Mouse (Mus musculus) left cerebral cortex, postnatal 4 days (tissue): Measurements from ENCODE around the gene Rtn4rl1. TPM values are rescaled to one million over a fixed set of nuclear protein-coding genes. Genes with fewer than 3 reads are reported as not detected.
A peak's percentile ranks its signal among the peaks of the same experiment; 100 is the strongest.
"Not testable (repeated sequence)": the region's sequence is repeated elsewhere in the genome, so short reads cannot be mapped to it uniquely, and the experiment has no call there.

Source experiments
- DNase-seq: peaks from one replicate; pipeline ENCODE4 v3.0.0-alpha.2; 2022
- intact Hi-C: fragments of 180-260 bp; cut with DNase I; formaldehyde crosslinking; loops from one replicate; pipeline ENCODE4 v1.15.1; 2025
- total RNA-seq, 2 experiments: library from RNA; stranded (reverse); gene quantifications; 2 replicates each; pipeline ENCODE4 v1.2.3; 2021

Gene Rtn4rl1
- total RNA-seq, 2 experiments from 2014 or later, result 31.6 to 35.4 TPM

GRCm38 (mm10) chr11:75268492-75268891, 74.9 kb downstream of the Rtn4rl1 start:
- intact Hi-C loops, result no loop called here
- DNase-seq, result no peak

- intact Hi-C loops, result no loop called here
- no peak for DNase-seq
These were observed 75.6 kb downstream of the Rtn4rl1 start for GRCm38 (mm10) chr11:75269213-75269612.

- intact Hi-C loops, result no loop called here
- no peak for DNase-seq
These were observed 76.8 kb downstream of the Rtn4rl1 start for GRCm38 (mm10) chr11:75270276-75270984.

- intact Hi-C loops, result no loop called here
- DNase-seq, result peak; percentile 70
These were observed 77.4 kb downstream of the Rtn4rl1 start for GRCm38 (mm10) chr11:75270985-75271434.

- intact Hi-C loops, result no loop called here
- no peak for DNase-seq
These were observed 79.9 kb downstream of the Rtn4rl1 start for GRCm38 (mm10) chr11:75273466-75273865.

- intact Hi-C loops, result no loop called here
- no peak for DNase-seq
These were observed 81.5 kb downstream of the Rtn4rl1 start for GRCm38 (mm10) chr11:75275035-75275434.

- intact Hi-C loops, result no loop called here
These were observed 84.5 kb downstream of the Rtn4rl1 start for GRCm38 (mm10) chr11:75278115-75278514.

GRCm38 (mm10) chr11:75279013-75279341, 85.4 kb downstream of the Rtn4rl1 start:
- DNase-seq, result no peak
- intact Hi-C loops, result no loop called here

More at GRCm38 (mm10) chr11:75278115-75278514, 84.5 kb downstream of the Rtn4rl1 start:
- no peak for DNase-seq

GRCm38 (mm10) chr11:75279342-75280065, 85.9 kb downstream of the Rtn4rl1 start:
- intact Hi-C loops, result no loop called here
- no peak for DNase-seq

- DNase-seq, result no peak
- intact Hi-C loops, result no loop called here
These were observed 86.5 kb downstream of the Rtn4rl1 start for GRCm38 (mm10) chr11:75280066-75280410.

GRCm38 (mm10) chr11:75280435-75281001, 86.9 kb downstream of the Rtn4rl1 start:
- intact Hi-C loops, result no loop called here
- DNase-seq, result no peak

GRCm38 (mm10) chr11:75281380-75282256, 88.0 kb downstream of the Rtn4rl1 start:
- DNase-seq, result no peak
- intact Hi-C loops, result no loop called here

- intact Hi-C loops, result no loop called here
- DNase-seq, result no peak
These were observed 89.0 kb downstream of the Rtn4rl1 start for GRCm38 (mm10) chr11:75282496-75283120.

GRCm38 (mm10) chr11:75283784-75284183, 90.2 kb downstream of the Rtn4rl1 start:
- DNase-seq, intact Hi-C loops: not testable (repeated sequence)

- no peak for DNase-seq
- intact Hi-C loops, result no loop called here
These were observed 92.4 kb downstream of the Rtn4rl1 start for GRCm38 (mm10) chr11:75285893-75286467.

- DNase-seq, result no peak
- intact Hi-C loops, result no loop called here
These were observed 93.3 kb downstream of the Rtn4rl1 start for GRCm38 (mm10) chr11:75286868-75287267.

- intact Hi-C loops, result loop anchor here (2.0 kb wide), 1 partner anchor 99 kb away; no protein-coding TSS in a partner anchor
- no peak for DNase-seq
These were observed 94.4 kb downstream of the Rtn4rl1 start for GRCm38 (mm10) chr11:75287940-75288339.

- intact Hi-C loops, result loop anchor here (2.0 kb wide), 1 partner anchor 100 kb away; no protein-coding TSS in a partner anchor
- no peak for DNase-seq
These were observed 94.9 kb downstream of the Rtn4rl1 start for GRCm38 (mm10) chr11:75288517-75288916.

GRCm38 (mm10) chr11:75289120-75289519, 95.5 kb downstream of the Rtn4rl1 start:
- DNase-seq, result no peak
- intact Hi-C loops, result loop anchor here (2.0 kb wide), 1 partner anchor 100 kb away; no protein-coding TSS in a partner anchor
